Mouse (Mus musculus): ENCODE data around the gene Sipa1l2. TPM values are rescaled to one million over a fixed set of nuclear protein-coding genes. Genes with fewer than 3 reads are reported as not detected.

The Sipa1l2 gene
- total RNA-seq, 2 experiments from 2014 or later, result 4.5 to 10.8 TPM

DNA sequence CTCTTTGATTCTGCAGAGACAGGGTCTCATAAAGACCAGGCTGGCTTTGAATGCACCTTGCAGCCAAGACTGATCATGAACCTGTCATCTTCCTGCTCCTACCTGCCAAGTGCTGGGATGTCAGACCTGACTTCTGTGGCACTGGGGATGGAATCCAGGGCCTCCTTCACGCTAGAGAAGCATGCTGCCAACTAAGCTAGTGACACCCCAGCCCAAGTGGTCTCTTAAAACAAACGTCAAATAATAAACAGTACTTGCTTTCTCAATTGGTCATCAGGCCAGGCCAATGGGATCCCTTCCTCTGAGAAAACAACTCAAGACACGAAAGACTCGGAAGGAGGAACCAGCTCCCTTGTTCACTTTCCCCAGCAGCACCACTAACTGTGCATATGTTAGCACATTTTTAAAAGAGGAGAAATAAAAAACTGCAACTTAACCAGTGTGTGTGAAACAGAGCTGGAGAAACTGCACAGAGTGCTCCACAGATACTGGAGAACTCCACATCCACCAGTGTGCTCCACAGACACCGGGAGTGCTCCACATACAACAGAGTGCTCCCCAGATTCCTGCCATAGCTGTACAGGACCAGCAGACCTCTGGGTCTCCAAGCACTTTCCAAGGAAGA lies 56.3 kb downstream of the Sipa1l2 start:
- intact Hi-C loops (cut with DNase I), result no loop called here
- TF ChIP-seq CTCF (IDR thresholded peaks at IDR 0.05), result no peak
- Histone ChIP-seq H3K4me3 (no peak overlapping the region), H3K27ac (peak overlapping the region; percentile 73)
- no peak for DNase-seq

GRCm38 (mm10) chr8:125512561-125512960 lies 57.0 kb downstream of the Sipa1l2 start:
- no peak for TF ChIP-seq CTCF (IDR thresholded peaks at IDR 0.05)
- no peak overlapping the region; the same call in 1 of the 2 replicates for H3K27ac ChIP-seq
- intact Hi-C loops (cut with DNase I), result no loop called here

DNA sequence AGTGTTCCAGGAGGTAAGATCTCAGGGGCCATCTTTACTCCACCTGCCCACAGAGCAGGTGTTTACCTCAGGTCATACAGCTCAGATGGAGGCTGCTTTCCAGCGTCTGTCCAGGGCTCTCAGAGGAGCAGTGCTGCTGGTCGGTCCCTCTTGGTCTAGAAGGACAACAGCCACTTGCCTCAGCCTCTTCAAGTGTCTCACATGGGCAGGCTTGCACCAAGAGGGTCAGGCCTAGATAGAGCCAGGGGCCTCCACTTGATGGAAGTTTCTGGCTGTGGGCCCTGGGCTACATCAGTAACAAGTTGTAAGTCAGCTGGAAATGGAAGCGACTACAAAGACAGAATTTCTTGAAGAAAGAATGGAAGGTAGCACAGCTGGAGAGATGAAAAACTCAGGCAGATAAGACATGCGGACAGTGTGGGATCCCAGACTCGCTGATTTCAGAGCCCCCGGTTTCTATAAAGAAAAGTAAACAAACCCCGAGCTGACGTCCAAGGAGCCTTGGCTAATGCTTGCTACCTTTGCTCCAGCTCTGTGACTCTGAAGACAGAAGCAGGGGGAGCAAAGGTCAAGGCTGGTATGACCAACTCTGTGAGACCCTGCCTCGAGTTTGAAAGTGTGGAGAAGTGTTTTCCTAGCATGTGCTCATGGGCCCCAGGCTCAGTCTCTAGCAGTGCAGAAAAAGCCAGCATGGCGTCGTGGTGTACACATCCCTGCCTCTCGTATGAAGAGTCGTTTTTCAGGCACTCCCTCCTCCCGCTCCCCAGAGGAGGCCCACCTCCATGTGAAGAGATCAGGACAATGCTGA lies 58.5 kb downstream of the Sipa1l2 start:
- TF ChIP-seq CTCF (IDR thresholded peaks at IDR 0.05), result no peak
- Histone ChIP-seq H3K4me3 (no peak overlapping the region), H3K27ac (no peak overlapping the region)
- intact Hi-C loops (cut with DNase I), result no loop called here
- DNase-seq, result no peak

More at GRCm38 (mm10) chr8:125512561-125512960, 57.0 kb downstream of the Sipa1l2 start:
- DNase-seq, result no peak
- no peak overlapping the region for H3K4me3 ChIP-seq

DNA sequence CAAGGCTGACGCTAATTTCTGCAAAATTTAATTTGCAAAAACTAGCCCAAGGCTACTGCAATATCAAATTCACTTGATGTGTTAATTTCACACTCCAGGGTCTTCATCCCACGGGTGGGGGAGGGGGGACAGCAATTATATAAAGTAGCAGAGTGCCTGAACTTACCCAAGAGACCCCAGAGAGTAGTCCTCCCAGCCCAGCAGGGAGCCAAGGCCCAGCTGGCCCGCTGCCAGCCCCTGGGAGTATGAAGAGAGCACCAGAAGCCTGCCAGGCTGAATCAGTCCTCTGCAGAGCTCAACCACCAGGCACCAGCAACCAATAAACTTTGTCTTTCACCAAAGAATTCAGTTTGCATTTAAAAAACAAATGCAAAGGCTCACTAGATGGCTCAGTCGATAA lies 59.8 kb downstream of the Sipa1l2 start:
- DNase-seq, result peak; percentile 47
- intact Hi-C loops (cut with DNase I), result no loop called here
- no peak overlapping the region for H3K27ac ChIP-seq
- no peak for TF ChIP-seq CTCF (IDR thresholded peaks at IDR 0.05)
- H3K4me3 ChIP-seq, result no peak overlapping the region

DNA sequence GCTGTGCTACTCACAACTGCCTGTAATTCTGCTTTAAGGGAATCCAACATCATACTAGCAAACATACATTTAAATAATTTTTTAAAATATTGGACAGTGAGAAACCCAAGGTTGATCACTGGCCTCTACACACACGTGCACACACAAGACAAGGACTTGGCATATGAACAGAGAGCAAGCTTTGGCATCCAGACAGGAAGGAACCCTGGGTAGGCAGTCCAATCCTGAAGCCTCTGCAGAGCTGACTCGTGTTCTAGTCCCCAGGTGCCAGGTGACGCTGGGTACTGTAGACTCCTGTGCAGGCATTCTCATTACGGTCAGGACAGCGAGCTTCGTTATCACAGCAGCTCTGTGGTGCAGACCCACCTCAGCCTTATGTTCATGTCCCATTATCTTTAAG lies 60.4 kb downstream of the Sipa1l2 start:
- intact Hi-C loops (cut with DNase I), result no loop called here
- TF ChIP-seq CTCF (IDR thresholded peaks at IDR 0.05), result no peak
- DNase-seq, result no peak
- Histone ChIP-seq H3K27ac (no peak overlapping the region), H3K4me3 (no peak overlapping the region)

GRCm38 (mm10) chr8:125507291-125507690 lies 62.3 kb downstream of the Sipa1l2 start:
- H3K4me3 ChIP-seq, result no peak overlapping the region
- no peak for DNase-seq
- no peak for TF ChIP-seq CTCF (IDR thresholded peaks at IDR 0.05)
- intact Hi-C loops (cut with DNase I), result no loop called here
- H3K27ac ChIP-seq, result 0 out of 2 replicates have a peak overlapping the region, but pooled peaks have one; percentile 38

- intact Hi-C loops (cut with DNase I), result no loop called here
- no peak overlapping the region for H3K4me3 ChIP-seq
- H3K27ac ChIP-seq, result no peak overlapping the region
- TF ChIP-seq CTCF (IDR thresholded peaks at IDR 0.05), result no peak
- DNase-seq, result no peak
These were observed 64.9 kb downstream of the Sipa1l2 start for GRCm38 (mm10) chr8:125504605-125505257.

DNA sequence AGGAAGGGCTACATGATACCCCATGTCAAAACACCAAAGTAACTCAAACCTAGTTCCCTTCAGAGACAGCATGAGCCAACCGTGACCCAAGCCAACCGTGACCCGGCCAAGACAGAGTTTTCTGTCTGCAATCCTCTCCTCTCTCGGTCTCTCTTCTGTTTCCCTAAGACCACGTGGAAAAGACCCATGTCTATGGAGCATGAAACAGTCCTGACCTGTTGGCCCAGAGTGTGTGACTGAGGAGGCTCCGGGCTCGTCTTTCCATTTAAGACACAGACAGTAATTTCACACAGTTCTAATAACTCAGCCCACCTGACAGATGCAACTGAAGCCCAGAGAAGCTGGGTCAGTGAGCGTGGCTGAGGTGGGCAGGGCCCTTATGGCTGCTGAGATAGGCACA lies 65.8 kb downstream of the Sipa1l2 start:
- no peak overlapping the region for H3K27ac ChIP-seq
- intact Hi-C loops (cut with DNase I), result no loop called here
- DNase-seq, result no peak
- H3K4me3 ChIP-seq, result no peak overlapping the region
- no peak for TF ChIP-seq CTCF (IDR thresholded peaks at IDR 0.05)

- TF ChIP-seq CTCF (IDR thresholded peaks at IDR 0.05), result no peak
- H3K27ac ChIP-seq, result no peak overlapping the region
- intact Hi-C loops (cut with DNase I), result no loop called here
- no peak for DNase-seq
- H3K4me3 ChIP-seq, result no peak overlapping the region
These were observed 66.8 kb downstream of the Sipa1l2 start for GRCm38 (mm10) chr8:125502828-125503227.

DNA sequence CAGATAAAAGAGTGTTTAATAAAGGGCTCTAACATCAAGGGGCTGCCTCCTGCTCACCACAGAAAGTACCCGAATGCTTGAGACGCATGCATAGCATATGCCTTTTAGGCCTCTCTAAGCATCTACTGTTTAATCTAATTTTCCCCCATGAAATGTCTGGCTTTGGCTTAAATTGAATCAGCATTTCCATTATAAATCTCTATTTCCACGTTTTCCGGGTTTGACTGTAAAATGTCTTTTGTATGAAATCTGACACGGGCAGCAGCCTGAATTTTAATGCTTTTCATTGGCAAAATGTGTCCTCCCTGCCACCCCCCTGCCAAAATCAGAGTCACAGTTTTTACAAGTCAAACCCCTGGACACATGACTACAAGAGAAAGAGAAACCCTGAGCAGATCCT lies 69.6 kb downstream of the Sipa1l2 start:
- no peak for DNase-seq
- no peak for TF ChIP-seq CTCF (IDR thresholded peaks at IDR 0.05)
- H3K27ac ChIP-seq, result no peak overlapping the region
- no peak overlapping the region for H3K4me3 ChIP-seq
- intact Hi-C loops (cut with DNase I), result no loop called here

- no peak overlapping the region for H3K27ac ChIP-seq
- no peak overlapping the region for H3K4me3 ChIP-seq
- no peak for DNase-seq
- intact Hi-C loops (cut with DNase I), result no loop called here
- TF ChIP-seq CTCF (IDR thresholded peaks at IDR 0.05), result no peak
These were observed 71.1 kb downstream of the Sipa1l2 start for GRCm38 (mm10) chr8:125498508-125498907.

DNA sequence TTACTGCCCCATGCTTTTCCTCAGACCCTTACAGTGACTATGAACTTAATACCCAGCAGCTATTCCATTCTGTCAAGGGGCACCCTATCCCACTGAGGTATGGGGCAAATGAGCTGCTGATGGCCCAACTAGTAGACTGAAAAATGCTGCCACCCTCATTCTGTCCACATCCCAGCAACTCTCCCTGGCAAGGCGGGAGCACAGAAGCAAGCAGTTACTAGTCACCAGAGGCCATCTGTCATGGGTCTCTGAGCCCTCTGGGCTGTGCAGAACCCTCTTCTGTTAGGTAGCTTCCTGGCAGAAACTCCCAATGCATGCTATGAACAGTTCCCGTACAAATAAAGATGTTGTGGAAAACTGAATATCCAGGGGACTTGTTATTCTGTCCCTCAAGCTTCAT lies 74.1 kb downstream of the Sipa1l2 start:
- no peak for TF ChIP-seq CTCF (IDR thresholded peaks at IDR 0.05)
- Histone ChIP-seq H3K27ac (no peak overlapping the region), H3K4me3 (no peak overlapping the region)
- intact Hi-C loops (cut with DNase I), result no loop called here
- no peak for DNase-seq

- intact Hi-C loops (cut with DNase I), result no loop called here
- Histone ChIP-seq H3K27ac (no peak overlapping the region), H3K4me3 (no peak overlapping the region)
- DNase-seq, result no peak
- TF ChIP-seq CTCF (IDR thresholded peaks at IDR 0.05), result no peak
These were observed 76.3 kb downstream of the Sipa1l2 start for GRCm38 (mm10) chr8:125493254-125493815.

Measured in gastrocnemius, adult 2 months (tissue).